Comparison of ENCODE assay signal across 27 mouse cellular contexts in genomic region chr4:143185496-143185895, GRCm38 (mm10). TPM values are rescaled to one million over a fixed set of nuclear protein-coding genes. Genes with fewer than 3 reads are reported as not detected.
DNase-seq lines count a peak whose midpoint lies in the region; ATAC-seq and TF ChIP-seq lines count a peak whose summit lies in the region.
"Had no signal": no experiment of that assay in that cellular context is flagged by ENCODE, and none has a peak within 500 bp of the region (broad histone marks: within the 10 kb centered on the region; RNA-seq: fewer than 3 reads in every experiment).

No protein-coding gene starts in this region.

- no peaks in the 10 kb centered on the region for H3K36me3 ChIP-seq in liver, adult 2 months (ENCODE audit: control insufficient read depth, insufficient read depth, low read length)
- peaks cover 10% of the 10 kb centered on the region; the same call in 1 of the 2 replicates for H3K36me3 ChIP-seq in liver, embryonic 12.5 days
- H3K36me3 ChIP-seq in CH12.LX (replicated peaks in 1 of 2; ENCODE audit: control insufficient read depth in 1 of 2, insufficient read depth in 1 of 2, low read length in 1 of 2), result peaks cover 0 to 27% of the 10 kb centered on the region in 2 experiments

- no peak overlapping the region for H3K4me3 ChIP-seq in liver, adult 2 months (ENCODE audit: insufficient read depth, low read depth, low read length)
- H3K4me3 ChIP-seq in liver, embryonic 12.5 days, result no peak overlapping the region
- peak overlapping the region; percentile 7 to 44 (median 25) for H3K4me3 ChIP-seq in CH12.LX (replicated peaks in 1 of 3; ENCODE audit: low read depth in 2 of 3, low read length in 2 of 3, poor library complexity in 1 of 3)
- H3K4me3 ChIP-seq: erythroblast, embryonic 14.5 days; gastrocnemius, adult 2 months; heart, adult 2 months; heart, embryonic 12.5 days; megakaryocyte, embryonic 14.5 days; midbrain, embryonic 12.5 days; myocyte; neural tube, embryonic 12.5 days had no signal

- no peak for ATAC-seq in liver, embryonic 12.5 days
- ATAC-seq: forebrain, embryonic 16.5 days; lung, postnatal 0 days had no signal

- peak overlapping the region; percentile 7; the same call in 1 of the 2 replicates for H3K9ac ChIP-seq in liver, adult 2 months (ENCODE audit: low read depth, low read length)
- H3K9ac ChIP-seq in liver, embryonic 12.5 days, result no peak overlapping the region
- peak overlapping the region; percentile 76 for H3K9ac ChIP-seq in CH12.LX (ENCODE audit: insufficient read depth, low read depth)
- H3K9ac ChIP-seq: heart, embryonic 12.5 days; hindbrain, embryonic 14.5 days; midbrain, embryonic 12.5 days; neural tube, embryonic 12.5 days had no signal

- peaks cover 22% of the 10 kb centered on the region; the same call in 1 of the 2 replicates for H3K79me2 ChIP-seq in liver, adult 2 months (ENCODE audit: control insufficient read depth, insufficient read depth, low read length)
- peaks cover 55% of the 10 kb centered on the region for H3K79me2 ChIP-seq in CH12.LX (replicated peaks; ENCODE audit: control insufficient read depth, extremely low read depth, insufficient read depth, poor library complexity, severe bottlenecking)

- no peak for TF ChIP-seq EP300 in CH12.LX (IDR thresholded peaks at IDR 0.05; ENCODE audit: low read length)

- WGBS in liver, adult 2 months, result 32% methylated on average over 9 of the region's 9 CpGs
- 71% methylated on average over 9 of the region's 9 CpGs for WGBS in liver, embryonic 12.5 days (ENCODE audit: insufficient replicate concordance)

- H3K27me3 ChIP-seq in liver, adult 2 months (ENCODE audit: control insufficient read depth, insufficient read depth, low read length), result no peaks in the 10 kb centered on the region
- no peaks in the 10 kb centered on the region for H3K27me3 ChIP-seq in liver, embryonic 12.5 days (replicated peaks)
- no peaks in the 10 kb centered on the region for H3K27me3 ChIP-seq in CH12.LX (replicated peaks)
- H3K27me3 ChIP-seq: heart, embryonic 12.5 days; midbrain, embryonic 12.5 days; neural tube, embryonic 12.5 days had no signal

- H3K4me1 ChIP-seq in liver, adult 2 months (ENCODE audit: control insufficient read depth, insufficient read depth, low read length), result peaks cover 20% of the 10 kb centered on the region
- H3K4me1 ChIP-seq in liver, embryonic 12.5 days, result peaks cover 22% of the 10 kb centered on the region
- H3K4me1 ChIP-seq in CH12.LX (ENCODE audit: control insufficient read depth in 1 of 2, insufficient read depth in 2 of 2), result peaks cover 29 to 76% of the 10 kb centered on the region in 2 experiments
- H3K4me1 ChIP-seq: megakaryocyte, embryonic 14.5 days; midbrain, embryonic 12.5 days; neural tube, embryonic 12.5 days had no signal

- no peak for TF ChIP-seq CTCF in liver, adult 2 months (IDR thresholded peaks at IDR 0.05; ENCODE audit: low read depth, low read length)
- TF ChIP-seq CTCF in CH12.LX (conservative IDR thresholded peaks at IDR 0.05 in 1 of 2, IDR thresholded peaks at IDR 0.05 in 1 of 2; ENCODE audit: low read depth in 2 of 2, low read length in 2 of 2), result no peak

- TF ChIP-seq POLR2A in liver, adult 2 months (IDR thresholded peaks at IDR 0.05; ENCODE audit: extremely low read depth, insufficient read depth, low read length), result no peak
- TF ChIP-seq POLR2A in CH12.LX (IDR thresholded peaks at IDR 0.05; ENCODE audit: low read depth, low read length), result no peak

- peak overlapping the region; percentile 78 for H3K27ac ChIP-seq in liver, adult 2 months (replicated peaks; ENCODE audit: insufficient read depth, low read depth, low read length)
- no peak overlapping the region for H3K27ac ChIP-seq in liver, embryonic 12.5 days
- H3K27ac ChIP-seq in CH12.LX (ENCODE audit: insufficient read depth, low read depth), result peak overlapping the region; percentile 93
- H3K27ac ChIP-seq: gastrocnemius, adult 2 months; heart, adult 2 months; hindbrain, embryonic 14.5 days; midbrain, embryonic 12.5 days; neural tube, embryonic 12.5 days had no signal

- no peak overlapping the region for H3K4me2 ChIP-seq in liver, embryonic 12.5 days
- peak overlapping the region; percentile 74 for H3K4me2 ChIP-seq in CH12.LX (ENCODE audit: insufficient read depth, low read depth, poor library complexity, severe bottlenecking)
- H3K4me2 ChIP-seq: heart, embryonic 12.5 days; hindbrain, embryonic 14.5 days; midbrain, embryonic 12.5 days; neural tube, embryonic 12.5 days had no signal

- in situ Hi-C loops in CH12.LX (cut with MboI; ENCODE audit: low pct_ligation_motif_present, low pct_unique_long_range_greater_than_20kb, low sequenced_read_pairs), result no loop called here

- peak; percentile 25 for DNase-seq in kidney, adult 11 months
- no peak for DNase-seq in kidney, adult 18-20 months
- peak; percentile 50 for DNase-seq in liver, adult 2 months (ENCODE audit: extremely low read depth, low read depth, low spot score)
- DNase-seq in CH12.LX (ENCODE audit: extremely low read depth), result peak; percentile 66
- DNase-seq in yolk sac, embryonic 10.5 days (ENCODE audit: low spot score), result peak; percentile 48
- no peak for DNase-seq in adrenal gland, adult 2 months
- DNase-seq: adrenal gland, postnatal 25 days; cerebellum, adult 2 months; cerebellum, postnatal 14 days; gastrocnemius, adult 2 months; heart, adult 2 months; layer of hippocampus, adult 9-11 months; liver; lung, adult 18-20 months; lung, postnatal 4 days; right cerebral cortex, postnatal 4 days; thymus, postnatal 14 days had no signal

- TF ChIP-seq RAD21 in CH12.LX (IDR thresholded peaks at IDR 0.05; ENCODE audit: low read depth, low read length), result no peak

- dilution Hi-C loops in CH12.LX (cut with MboI; ENCODE audit: extremely low pct_ligation_motif_present, extremely low pct_unique_long_range_greater_than_20kb, low sequenced_read_pairs), result no loop called here

- no peaks in the 10 kb centered on the region for H3K9me3 ChIP-seq in liver, embryonic 12.5 days (replicated peaks)
- H3K9me3 ChIP-seq in CH12.LX (replicated peaks; ENCODE audit: low read length), result no peaks in the 10 kb centered on the region
- H3K9me3 ChIP-seq: heart, embryonic 12.5 days; megakaryocyte, embryonic 14.5 days; midbrain, embryonic 12.5 days; neural tube, embryonic 12.5 days had no signal

TF ChIP-seq in CH12.LX, 34 proteins besides CTCF, POLR2A, EP300 and RAD21:
- TF ChIP-seq ZNF384 (IDR thresholded peaks at IDR 0.05; ENCODE audit: low read depth, low read length) (no peak), IRF4 (IDR thresholded peaks at IDR 0.05; ENCODE audit: low read depth, low read length) (0 out of 2 replicates have a peak, but pooled peaks have one; percentile 2), TBP (conservative IDR thresholded peaks at IDR 0.05; ENCODE audit: low read depth, low read length) (0 out of 2 replicates have a peak, but pooled peaks have one; percentile 48)

RNA-seq across cellular contexts. Expression of gene Prdm2, which starts 27.3 kb away (rescaled TPM):
- 6.9 and 8.1 TPM in 2 replicates for total RNA-seq in liver, adult 2 months (2014; rRNA removed)
- 4.9 and 7.9 TPM in 2 replicates for polyA plus RNA-seq in liver, adult 2 months (2012; rRNA removed)
- 5.2 and 6.2 TPM in 2 replicates for polyA plus RNA-seq in liver, embryonic 12.5 days (2016; fragmentation: Nextera tagmentation; extraction: Ambion mirVana)
- total RNA-seq in CH12.LX (2012; rRNA removed) (7.1 and 7.2 TPM in 2 replicates), CH12.LX (2014; rRNA removed) (2.9 and 3.8 TPM in 2 replicates)
- polyA plus RNA-seq in CH12.LX (2012; ENCODE audit: insufficient read length, low read depth), result 13.4 and 16.1 TPM in 2 replicates
- total RNA-seq in adrenal gland, adult 2 months (2021), result 10 to 100 TPM; 22.3 to 38.7 TPM
- 5.6 and 9.4 TPM in 2 replicates for polyA plus RNA-seq in adrenal gland, adult 2 months (2012; rRNA removed)

Comparison
In these comparisons a context has a peak if more than half of its experiments do, and no peak if none do; other contexts are left out.
1. DNase-seq: peak in kidney, adult 11 months (single experiment), liver, adult 2 months (single experiment), CH12.LX (single experiment) and yolk sac, embryonic 10.5 days (single experiment); none in kidney, adult 18-20 months (single experiment) and adrenal gland, adult 2 months (single experiment).
2. H3K4me3 ChIP-seq: peak in CH12.LX (3 of 3); none in liver, adult 2 months (single experiment) and liver, embryonic 12.5 days (single experiment).